Mouse (Mus musculus): ENCODE measurements around the gene Prtg. TPM values are rescaled to one million over a fixed set of nuclear protein-coding genes. Genes with fewer than 3 reads are reported as not detected.

The Prtg gene
- polyA plus RNA-seq, 1 experiment from 2014 or later, result 0.43 TPM

Other genes with a start within 250 kb of the Prtg start
- 552 and 600 TPM in 2 replicates for gene Nedd4, start 144.5 kb upstream of the Prtg start, polyA plus RNA-seq (2015; fragmentation: Nextera tagmentation; extraction: Ambion mirVana)
- gene Pygo1, start 118.8 kb downstream of the Prtg start, polyA plus RNA-seq (2015; fragmentation: Nextera tagmentation; extraction: Ambion mirVana), result 10.5 and 10.7 TPM in 2 replicates
- gene Dyx1c1, start 151.9 kb downstream of the Prtg start, polyA plus RNA-seq (2015; fragmentation: Nextera tagmentation; extraction: Ambion mirVana), result 1.7 and 2.1 TPM in 2 replicates
- not detected in 2 replicates for gene Gm44503, start 152.0 kb downstream of the Prtg start, polyA plus RNA-seq (2015; fragmentation: Nextera tagmentation; extraction: Ambion mirVana)
- 26.4 and 26.9 TPM in 2 replicates for gene Ccpg1os, start 178.5 kb downstream of the Prtg start, polyA plus RNA-seq (2015; fragmentation: Nextera tagmentation; extraction: Ambion mirVana)
- 32.0 and 32.5 TPM in 2 replicates for gene Ccpg1, start 178.6 kb downstream of the Prtg start, polyA plus RNA-seq (2015; fragmentation: Nextera tagmentation; extraction: Ambion mirVana)
- gene Pigb, start 233.5 kb downstream of the Prtg start, polyA plus RNA-seq (2015; fragmentation: Nextera tagmentation; extraction: Ambion mirVana), result 8.4 and 11.3 TPM in 2 replicates
- 0.96 and 1.2 TPM in 2 replicates for gene Rab27a, start 238.0 kb downstream of the Prtg start, polyA plus RNA-seq (2015; fragmentation: Nextera tagmentation; extraction: Ambion mirVana)

Measured in forebrain, embryonic 13.5 days (tissue).